Mouse (Mus musculus): ENCODE measurements around the gene BC048679.

DNA sequence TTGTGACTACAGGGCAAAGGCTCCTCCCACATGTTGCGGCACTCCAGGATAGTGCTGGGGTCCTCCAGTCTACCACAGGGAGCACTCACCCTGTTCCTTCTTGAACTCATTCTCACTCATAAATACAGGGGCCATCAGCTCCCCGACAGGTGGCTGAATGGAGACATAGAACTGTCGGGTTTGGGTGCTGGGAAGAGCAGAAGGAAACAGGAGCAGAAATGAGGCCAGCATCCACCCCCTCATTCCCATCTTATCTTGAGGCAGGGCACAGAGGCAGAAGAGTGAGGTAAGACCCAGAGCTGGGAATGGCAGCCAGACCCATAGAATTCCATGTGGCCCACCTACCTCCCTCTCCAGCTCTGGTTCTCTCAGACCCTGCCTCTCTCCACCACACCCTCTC is 35.3 kb downstream of the BC048679 start:
- TF ChIP-seq CTCF (IDR thresholded peaks at IDR 0.05) (no peak), POLR2A (IDR thresholded peaks at IDR 0.05; ENCODE audit: insufficient read depth, low read depth, low read length) (no peak)
